Mouse (Mus musculus) liver, embryonic 14 days (tissue): ENCODE measurements around the gene Rpl37a. TPM values are rescaled to one million over a fixed set of nuclear protein-coding genes. Genes with fewer than 3 reads are reported as not detected.

Experiments
- polyA plus RNA-seq: library from polyadenylated mRNA; depleted of rRNA; stranded (reverse); fragments of >200 nt; gene quantifications from 2 replicates; pipeline ENCODE4 v1.2.3, GENCODE M21; 2012; rRNA removed

Rpl37a gene
- polyA plus RNA-seq = 970 and 1,011 TPM in 2 replicates

GRCm38 (mm10) chr1:72710753-72711653 is at the start of gene Rpl37a:
Gene Rpl37a (plus strand): TSS chr1:72711290.

GRCm38 (mm10) chr1:72700479-72700878 is 10.6 kb upstream of the Rpl37a start, which contains the start of gene Ankar:
Gene Ankar (minus strand): TSS chr1:72700579.

Other genes with a start within 250 kb of the Rpl37a start
- gene March4, start 174.4 kb upstream of the Rpl37a start, polyA plus RNA-seq = not detected in 2 replicates
- gene Smarcal1, start 128.0 kb upstream of the Rpl37a start, polyA plus RNA-seq = 9.5 and 11.1 TPM in 2 replicates
- not detected in 2 replicates for gene Ankar, start 10.7 kb upstream of the Rpl37a start, polyA plus RNA-seq
- 1.8 and 3.1 TPM in 2 replicates for gene Igfbp2, start 113.2 kb downstream of the Rpl37a start, polyA plus RNA-seq
- 0.82 and 5.4 TPM in 2 replicates for gene Igfbp5, start 163.6 kb downstream of the Rpl37a start, polyA plus RNA-seq